Mouse (Mus musculus) small intestine, adult 2 months (tissue): ENCODE results near the gene Tab1. TPM values are rescaled to one million over a fixed set of nuclear protein-coding genes. Genes with fewer than 3 reads are reported as not detected.

Source experiments
- H3K27ac ChIP-seq: fragments of 200-500 bp; 2 replicates; pipeline ENCODE4 v1.5.1; 2012; ENCODE audit warnings: low read depth, low read length, control low read depth, inconsistent platforms; ENCODE audit not compliant: insufficient read depth
- H3K27me3 ChIP-seq: fragments of 200-500 bp; 2 replicates; pipeline ENCODE4 v1.6.1; 2012; ENCODE audit warnings: mild to moderate bottlenecking, moderate library complexity, low read length, inconsistent platforms; ENCODE audit not compliant: control insufficient read depth, insufficient read depth
- H3K36me3 ChIP-seq: fragments of 200-500 bp; 2 replicates; pipeline ENCODE4 v1.6.1; 2012; ENCODE audit warnings: mild to moderate bottlenecking, low read length, control low read depth, inconsistent platforms; ENCODE audit not compliant: control insufficient read depth, insufficient read depth
- H3K4me1 ChIP-seq: fragments of 200-500 bp; 2 replicates; pipeline ENCODE4 v1.6.1; 2012; ENCODE audit warnings: low read length, inconsistent platforms, mixed read lengths; ENCODE audit not compliant: control insufficient read depth, insufficient read depth, insufficient read length
- H3K4me3 ChIP-seq: fragments of 200-500 bp; 2 replicates; pipeline ENCODE4 v1.5.1; 2012; ENCODE audit warnings: low read depth, mild to moderate bottlenecking, control low read depth, inconsistent platforms, low read length, moderate library complexity
- CTCF ChIP-seq: fragments of 200-500 bp; IDR thresholded peaks from 2 replicates; pipeline ENCODE4 v1.5.1; 2012; ENCODE audit warnings: low read depth, mild to moderate bottlenecking, control low read depth, inconsistent platforms, low read length, moderate library complexity, mixed read lengths; ENCODE audit not compliant: insufficient replicate concordance, insufficient read length; ENCODE audit errors: extremely low read depth
- POLR2A ChIP-seq: fragments of 200-500 bp; IDR thresholded peaks from 2 replicates; pipeline ENCODE4 v1.6.1; 2012; ENCODE audit warnings: low read depth, mild to moderate bottlenecking, control low read depth, inconsistent platforms, low read length, moderate library complexity
- WGBS: fragments of 180-500 bp; shearing (Covaris S2); methylation state at CpG from one replicate; pipeline ENCODE4 v1.1.7; 2018; 5-methylcytosine and 5-hydroxymethylcytosine counted together
- polyA plus RNA-seq: library from polyadenylated mRNA; depleted of rRNA; stranded (reverse); fragments of >200 nt; gene quantifications from 2 replicates; pipeline ENCODE4 v1.2.3, GENCODE M21; 2012

The Tab1 gene
- polyA plus RNA-seq, 1 experiment = 28.6 TPM

DNA sequence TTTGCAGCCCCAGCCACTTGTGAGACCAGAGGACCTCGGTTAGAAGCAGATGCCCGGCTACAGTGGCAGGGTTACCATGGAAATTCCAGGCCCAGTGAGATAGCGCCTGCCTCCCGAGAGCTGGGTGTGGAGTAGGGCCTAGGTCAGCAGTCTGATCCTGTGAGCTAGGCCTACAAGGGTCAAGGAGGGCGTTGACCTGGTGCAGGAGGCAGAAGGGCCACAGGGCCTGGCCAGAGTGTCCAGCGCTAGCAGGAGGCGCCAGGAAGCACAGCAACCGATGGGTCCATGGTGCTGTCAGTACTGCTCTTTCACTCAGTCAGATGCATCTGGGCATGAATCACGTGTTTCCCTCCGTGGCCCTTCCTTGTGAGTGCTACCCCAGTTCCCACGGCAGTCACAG lies 20.8 kb downstream of the Tab1 start:
- TF ChIP-seq POLR2A (no peak), CTCF (no peak)
- H3K4me3 ChIP-seq = no peak overlapping the region
- H3K4me1 ChIP-seq = peaks cover 8% of the 10 kb centered on the region; the same call in 1 of the 2 replicates
- no peaks in the 10 kb centered on the region for H3K27me3 ChIP-seq
- no peak overlapping the region for H3K27ac ChIP-seq
- WGBS = 90% methylated on average over 11 of the region's 11 CpGs
- H3K36me3 ChIP-seq = peaks cover 61% of the 10 kb centered on the region

GRCm38 (mm10) chr15:80155707-80156106 lies 22.8 kb downstream of the Tab1 start:
- Histone ChIP-seq H3K27ac (no peak overlapping the region), H3K4me3 (no peak overlapping the region), H3K36me3 (peaks cover 60% of the 10 kb centered on the region), H3K27me3 (no peaks in the 10 kb centered on the region), H3K4me1 (peaks cover 26% of the 10 kb centered on the region)
- WGBS = 94% methylated on average over 8 of the region's 8 CpGs
- TF ChIP-seq CTCF = no peak

DNA sequence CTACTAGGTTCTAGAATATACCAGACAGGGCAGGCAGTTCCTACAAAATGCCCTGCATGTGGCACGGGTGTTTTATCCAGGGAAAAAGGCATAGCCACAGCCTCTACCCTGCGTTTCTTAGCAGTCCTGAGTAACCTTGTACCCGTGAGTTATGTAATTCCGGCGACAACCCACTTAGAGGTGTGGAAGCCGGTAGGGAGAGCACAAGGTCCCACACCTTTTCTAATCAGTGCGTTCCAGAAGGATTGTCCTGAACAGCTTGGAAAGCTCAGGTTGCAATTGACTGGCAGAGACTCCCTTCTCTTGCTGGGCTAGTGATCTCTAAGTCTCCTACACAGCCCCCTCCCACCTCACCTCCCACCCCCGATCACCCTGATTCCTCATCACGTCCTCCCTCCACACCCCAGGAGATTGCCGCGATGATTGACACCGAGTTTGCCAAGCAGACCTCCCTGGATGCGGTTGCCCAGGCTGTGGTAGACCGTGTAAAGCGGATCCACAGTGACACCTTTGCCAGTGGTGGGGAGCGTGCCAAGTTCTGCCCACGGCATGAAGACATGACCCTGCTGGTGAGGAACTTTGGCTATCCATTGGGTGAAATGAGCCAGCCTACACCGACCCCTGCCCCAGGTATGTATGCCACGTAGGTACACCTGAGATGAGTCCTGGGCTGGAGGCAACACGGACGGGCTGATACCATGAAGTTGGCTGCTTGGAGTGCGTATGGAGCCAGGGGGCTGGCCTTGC lies 24.4 kb downstream of the Tab1 start:
- H3K4me1 ChIP-seq = peaks cover 37% of the 10 kb centered on the region
- H3K27me3 ChIP-seq = no peaks in the 10 kb centered on the region
- no peak overlapping the region for H3K4me3 ChIP-seq
- TF ChIP-seq POLR2A = no peak
- TF ChIP-seq CTCF = no peak
- peak overlapping the region; percentile 82; the same call in 1 of the 2 replicates for H3K27ac ChIP-seq
- WGBS = 80% methylated on average over 22 of the region's 22 CpGs
- H3K36me3 ChIP-seq = peaks cover 66% of the 10 kb centered on the region

DNA sequence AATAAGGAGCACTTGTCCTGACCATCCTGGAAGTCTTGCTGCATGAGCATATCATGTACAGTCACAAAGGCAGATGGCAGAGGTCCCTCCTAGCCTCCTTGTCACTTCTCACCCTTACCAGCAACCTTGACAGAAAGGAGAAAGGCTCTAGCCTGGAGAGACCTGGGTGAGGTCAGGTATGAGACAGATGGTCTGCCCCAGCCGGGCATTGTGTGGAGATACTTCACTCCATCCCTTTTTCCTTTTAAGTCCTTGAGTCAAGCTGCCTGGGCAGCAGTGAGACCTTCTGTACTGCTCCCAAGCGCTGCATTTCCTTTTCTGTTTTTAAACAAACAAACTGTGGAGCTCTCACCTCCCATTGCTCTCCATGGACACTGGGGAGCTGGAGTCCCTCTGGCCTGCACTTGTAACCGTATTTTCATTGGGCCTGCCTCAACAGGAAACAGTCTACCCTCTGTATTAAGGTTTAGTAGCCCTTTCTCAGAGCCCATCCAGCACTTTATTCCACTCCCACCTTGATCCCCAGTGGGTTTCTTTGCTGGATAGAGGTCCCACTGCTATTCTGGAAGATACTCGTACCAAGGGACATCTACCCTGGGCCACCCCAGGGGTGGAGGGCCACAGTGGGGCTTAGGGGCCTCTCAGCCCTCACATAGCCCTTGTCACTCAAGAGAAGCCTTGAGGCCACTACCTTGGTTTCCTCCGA lies 25.2 kb downstream of the Tab1 start:
- WGBS = 62% methylated on average over 5 of the region's 5 CpGs

DNA sequence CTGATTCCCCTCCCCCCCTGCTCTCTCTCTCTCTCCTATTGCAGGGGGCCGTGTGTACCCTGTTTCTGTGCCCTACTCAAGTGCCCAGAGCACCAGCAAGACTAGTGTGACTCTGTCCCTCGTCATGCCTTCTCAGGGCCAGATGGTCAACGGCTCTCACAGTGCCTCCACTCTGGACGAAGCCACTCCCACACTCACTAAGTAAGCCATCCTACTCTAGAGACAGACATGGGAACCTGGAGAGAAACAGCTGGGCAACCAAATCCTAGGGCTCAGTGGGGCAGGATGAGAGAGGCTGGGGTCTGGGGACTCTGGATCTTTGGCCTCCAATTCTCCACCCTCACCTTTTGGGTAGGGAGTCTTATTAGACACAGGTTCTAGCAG lies 25.8 kb downstream of the Tab1 start:
- Histone ChIP-seq H3K27me3 (no peaks in the 10 kb centered on the region), H3K27ac (peak overlapping the region; percentile 82), H3K36me3 (peaks cover 58% of the 10 kb centered on the region), H3K4me1 (peaks cover 37% of the 10 kb centered on the region), H3K4me3 (no peak overlapping the region)
- WGBS = 35% methylated on average over 4 of the region's 4 CpGs
- TF ChIP-seq CTCF (no peak), POLR2A (no peak)

More for the DNA sequence above, 25.2 kb downstream of the Tab1 start:
- peaks cover 37% of the 10 kb centered on the region for H3K4me1 ChIP-seq
- no peaks in the 10 kb centered on the region for H3K27me3 ChIP-seq
- H3K4me3 ChIP-seq = no peak overlapping the region
- H3K36me3 ChIP-seq = peaks cover 60% of the 10 kb centered on the region
- peak overlapping the region; percentile 82 for H3K27ac ChIP-seq
- TF ChIP-seq POLR2A (no peak), CTCF (no peak)

GRCm38 (mm10) chr15:80159286-80159901 lies 26.5 kb downstream of the Tab1 start:
- Histone ChIP-seq H3K36me3 (peaks cover 52% of the 10 kb centered on the region), H3K4me3 (no peak overlapping the region), H3K27ac (peak overlapping the region; percentile 82), H3K4me1 (peaks cover 37% of the 10 kb centered on the region), H3K27me3 (no peaks in the 10 kb centered on the region)
- TF ChIP-seq POLR2A = no peak; the same call in 1 of the 2 replicates
- TF ChIP-seq CTCF = no peak
- 11% methylated on average over 8 of the region's 8 CpGs for WGBS

DNA sequence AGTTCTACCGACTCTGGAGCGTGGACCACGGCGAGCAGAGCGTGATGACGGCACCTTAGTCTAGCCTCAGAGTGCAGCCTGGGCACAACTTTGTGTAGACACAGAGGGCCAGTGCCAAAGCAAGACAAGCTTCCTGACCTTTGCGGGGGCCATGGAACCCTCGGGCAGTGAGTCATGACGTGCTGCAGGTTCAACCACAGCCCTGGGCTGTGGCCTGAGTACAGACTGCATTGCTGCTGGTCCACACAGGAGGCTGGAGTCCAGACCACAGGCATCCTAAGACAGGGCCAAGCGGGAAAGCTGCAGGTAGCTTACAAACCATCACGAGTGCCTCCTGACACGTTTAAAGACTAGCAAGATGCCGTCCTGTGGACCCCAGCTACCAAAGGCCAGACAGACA lies 27.3 kb downstream of the Tab1 start:
- Histone ChIP-seq H3K27ac (peak overlapping the region; percentile 76), H3K36me3 (peaks cover 47% of the 10 kb centered on the region), H3K4me3 (no peak overlapping the region), H3K27me3 (no peaks in the 10 kb centered on the region), H3K4me1 (peaks cover 37% of the 10 kb centered on the region)
- 73% methylated on average over 13 of the region's 13 CpGs for whole genome bisulfite sequencing
- TF ChIP-seq CTCF (no peak), POLR2A (no peak)
